Mouse (Mus musculus) Patski (cell line): ENCODE measurements around the gene Osbpl8. TPM values are rescaled to one million over a fixed set of nuclear protein-coding genes. Genes with fewer than 3 reads are reported as not detected.

ENCODE experiments used
- ATAC-seq: fragments of 100-300 bp; one replicate; pipeline ENCODE4 v1.8.0; 2021
- CTCF ChIA-PET: fragments of 350-600 bp; sonication (Branson Sonifier 250); formaldehyde crosslinking; loops from one replicate; lab custom pipeline; 2022; ENCODE audit warnings: inconsistent platforms; lab: Charles Lee
- POLR2A ChIA-PET: fragments of 350-600 bp; sonication (Branson Sonifier 250); formaldehyde crosslinking; loops from one replicate; lab custom pipeline; 2022; ENCODE audit warnings: antibody characterized with exemption, inconsistent platforms; lab: Charles Lee
- DNase-seq: peaks from one replicate; pipeline ENCODE4 v3.0.0-alpha.2; 2011; ENCODE audit warnings: low read depth, low spot score
- H3K27me3 ChIP-seq: fragments of 371-371 bp; one replicate; pipeline ENCODE4 v1.5.1; 2021
- CTCF ChIP-seq: fragments of 100-300 bp; IDR thresholded peaks from one replicate; pipeline ENCODE4 v1.5.1; 2021
- in situ Hi-C: fragments of 300-500 bp; cut with MboI; formaldehyde crosslinking; loops from 3 replicates; pipeline ENCODE4 v1.11.1; 2018; ENCODE audit warnings: low pct_unique_long_range_greater_than_20kb, mixed read lengths
- polyA plus RNA-seq: library from polyadenylated mRNA; unstranded; gene quantifications from one replicate; pipeline ENCODE4 v1.2.3, GENCODE M21; 2021

Osbpl8 gene
- polyA plus RNA-seq, 1 experiment from 2014 or later: 13.1 TPM

- CTCF ChIA-PET: interaction anchor here (1.4 kb wide), 1 partner anchor 31 kb away, joined by 3 read pairs; no protein-coding TSS in a partner anchor
- DNase-seq (no peak), ATAC-seq (no peak)
- TF ChIP-seq CTCF: no peak
- in situ Hi-C loops: no loop called here
- POLR2A ChIA-PET: interaction anchor here (0.6 kb wide), 1 partner anchor 23 kb away, joined by 3 read pairs; no protein-coding TSS in a partner anchor
- no peaks in the 10 kb centered on the region for H3K27me3 ChIP-seq
Observed at GRCm38 (mm10) chr10:111233476-111234130, 69.1 kb downstream of the Osbpl8 start.

- ChIA-PET POLR2A (interaction anchor here (0.6 kb wide), 1 partner anchor 24 kb away, joined by 3 read pairs; no protein-coding TSS in a partner anchor), CTCF (interaction anchor here (1.0 to 1.4 kb wide), 3 partner anchors 8 to 32 kb away, joined by 3 to 6 read pairs (median 4); no protein-coding TSS in a partner anchor)
- DNase-seq (no peak), ATAC-seq (peak; percentile 76)
- no peak for TF ChIP-seq CTCF
- in situ Hi-C loops: no loop called here
- H3K27me3 ChIP-seq: no peaks in the 10 kb centered on the region
Observed at GRCm38 (mm10) chr10:111234450-111235288, 70.1 kb downstream of the Osbpl8 start.

DNA sequence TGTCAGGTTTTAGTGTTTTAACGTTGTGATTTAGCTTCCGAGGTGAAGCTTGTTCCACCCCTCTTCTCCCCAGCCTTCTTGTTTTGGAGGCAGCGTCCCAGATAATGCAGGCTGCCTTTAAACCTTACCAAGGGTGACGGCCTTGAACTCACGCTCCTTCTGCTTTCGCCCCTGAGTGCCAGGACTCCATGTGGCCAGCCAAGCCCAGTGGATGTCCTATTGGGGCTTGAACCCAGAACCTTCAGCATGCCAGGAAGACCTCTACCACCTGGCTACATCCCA is 70.7 kb downstream of the Osbpl8 start:
- DNase-seq: no peak
- in situ Hi-C loops: no loop called here
- POLR2A ChIA-PET: no interaction called here
- ATAC-seq: no peak
- TF ChIP-seq CTCF: no peak
- CTCF ChIA-PET: interaction anchor here (1.0 to 1.4 kb wide), 3 partner anchors 9 to 33 kb away, joined by 3 to 6 read pairs (median 4); no protein-coding TSS in a partner anchor
- H3K27me3 ChIP-seq: no peaks in the 10 kb centered on the region

- DNase-seq (no peak), ATAC-seq (no peak)
- TF ChIP-seq CTCF: no peak
- ChIA-PET CTCF (interaction anchor here (1.1 to 3.9 kb wide), 2 partner anchors 10 to 16 kb away, joined by 3 to 14 read pairs; no protein-coding TSS in a partner anchor), POLR2A (interaction anchor here (0.7 kb wide), 1 partner anchor 9 kb away, joined by 3 read pairs; no protein-coding TSS in a partner anchor)
- no peaks in the 10 kb centered on the region for H3K27me3 ChIP-seq
- in situ Hi-C loops: no loop called here
Observed at GRCm38 (mm10) chr10:111237434-111237833, 72.9 kb downstream of the Osbpl8 start.

GRCm38 (mm10) chr10:111242677-111243076 is 78.1 kb downstream of the Osbpl8 start:
- POLR2A ChIA-PET: no interaction called here
- no peak for DNase-seq
- no peak for TF ChIP-seq CTCF
- H3K27me3 ChIP-seq: no peaks in the 10 kb centered on the region
- CTCF ChIA-PET: interaction anchor here (0.9 to 1.9 kb wide), 3 partner anchors 11 to 18 kb away, joined by 3 to 6 read pairs (median 3); no protein-coding TSS in a partner anchor
- ATAC-seq: no peak
- in situ Hi-C loops: no loop called here

GRCm38 (mm10) chr10:111247609-111248008 is 83.1 kb downstream of the Osbpl8 start:
- no peak for DNase-seq
- H3K27me3 ChIP-seq: no peaks in the 10 kb centered on the region
- ChIA-PET CTCF (interaction anchor here (2.6 kb wide), 1 partner anchor 8 kb away, joined by 7 read pairs; no protein-coding TSS in a partner anchor), POLR2A (no interaction called here)
- in situ Hi-C loops: no loop called here
- ATAC-seq: no peak
- no peak for TF ChIP-seq CTCF

DNA sequence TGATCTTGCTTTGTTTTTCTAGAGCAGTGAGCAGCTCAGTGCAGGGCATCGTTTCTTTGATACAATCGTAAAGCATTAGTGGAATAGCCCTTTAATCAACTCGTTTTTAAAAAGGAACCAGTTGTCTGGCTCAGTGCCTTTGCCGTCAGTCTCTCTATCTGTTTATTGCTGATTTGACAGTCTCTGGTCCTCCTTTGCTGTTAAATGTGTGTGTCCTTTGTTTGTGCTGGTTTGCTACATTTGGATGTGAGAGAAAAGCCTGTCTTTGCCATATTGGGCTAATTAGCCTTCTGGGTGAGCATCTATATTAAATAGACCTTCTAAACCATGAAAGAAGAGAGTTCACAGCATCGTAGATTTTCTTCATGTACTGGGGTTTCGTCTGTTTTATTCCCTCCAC is 83.6 kb downstream of the Osbpl8 start:
- in situ Hi-C loops: no loop called here
- TF ChIP-seq CTCF: no peak
- CTCF ChIA-PET: interaction anchor here (1.3 to 2.6 kb wide), 2 partner anchors 9 to 13 kb away, joined by 3 to 7 read pairs; no protein-coding TSS in a partner anchor
- no peak for ATAC-seq
- DNase-seq: no peak
- POLR2A ChIA-PET: no interaction called here
- H3K27me3 ChIP-seq: no peaks in the 10 kb centered on the region

DNA sequence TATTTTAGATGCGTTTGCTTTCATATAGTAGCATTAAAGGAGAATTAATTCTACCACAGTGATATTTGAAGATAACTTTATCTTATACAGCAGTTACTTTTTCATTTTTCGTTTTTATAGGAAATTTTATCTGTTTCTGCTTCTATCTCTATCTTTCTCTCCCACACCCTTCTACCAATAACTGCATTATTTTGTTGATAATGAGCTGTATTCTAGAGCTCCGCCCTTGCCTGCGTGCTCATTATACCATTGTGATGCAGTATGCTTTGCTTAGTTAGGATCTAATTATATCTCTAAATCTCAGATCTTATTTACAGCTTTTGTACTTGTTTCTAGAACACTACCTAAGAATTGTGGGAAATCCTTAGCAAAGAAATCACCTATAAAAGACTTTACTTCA is 85.6 kb downstream of the Osbpl8 start:
- ATAC-seq (no peak), DNase-seq (no peak)
- TF ChIP-seq CTCF: no peak
- no peaks in the 10 kb centered on the region for H3K27me3 ChIP-seq
- in situ Hi-C loops: no loop called here
- ChIA-PET CTCF (interaction anchor here (1.5 to 2.6 kb wide), 2 partner anchors 11 to 15 kb away, joined by 4 to 7 read pairs; no protein-coding TSS in a partner anchor), POLR2A (no interaction called here)

DNA sequence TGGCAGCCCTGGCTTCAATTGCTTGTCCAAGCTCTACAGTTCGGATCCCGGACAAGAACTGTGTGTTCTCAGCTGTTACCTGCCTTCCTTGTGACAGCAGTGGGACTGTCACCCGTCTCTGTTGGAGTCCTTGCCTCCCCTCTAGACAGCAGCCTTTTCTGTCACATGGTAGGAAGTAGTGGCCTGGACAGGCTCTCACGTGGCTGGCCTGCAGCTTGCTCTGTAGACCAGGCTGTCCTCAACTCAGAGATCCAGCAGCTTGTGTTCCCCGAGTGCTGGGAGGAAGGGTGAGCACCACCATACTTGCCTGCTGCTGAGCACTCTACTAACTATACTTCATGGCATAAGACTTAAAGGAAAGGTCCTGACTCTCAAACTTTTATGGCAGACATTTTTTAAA is 87.1 kb downstream of the Osbpl8 start:
- no peaks in the 10 kb centered on the region for H3K27me3 ChIP-seq
- ATAC-seq: no peak
- POLR2A ChIA-PET: no interaction called here
- in situ Hi-C loops: no loop called here
- CTCF ChIA-PET: no interaction called here
- no peak for TF ChIP-seq CTCF
- no peak for DNase-seq

DNA sequence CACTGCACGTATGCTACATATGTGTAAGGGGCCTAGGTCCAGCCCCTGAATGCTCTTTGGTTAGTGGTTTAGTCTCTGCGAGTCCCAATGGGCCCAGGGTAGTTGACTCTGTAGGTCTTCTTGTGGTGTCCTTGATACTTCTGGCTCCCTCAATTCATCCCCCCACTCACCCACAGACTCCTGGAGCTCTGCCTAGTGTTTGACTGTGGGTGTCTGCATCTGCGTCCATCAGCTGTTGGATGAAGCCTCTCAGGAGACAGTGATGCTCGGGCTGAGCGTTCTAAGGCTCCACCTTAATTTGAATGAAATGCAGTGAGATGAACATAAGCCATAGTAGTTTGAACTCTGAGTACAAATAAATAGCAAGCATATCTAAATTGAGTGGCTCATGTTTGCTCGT is 90.7 kb downstream of the Osbpl8 start:
- CTCF ChIA-PET: interaction anchor here (1.1 kb wide), 1 partner anchor 10 kb away, joined by 3 read pairs; no protein-coding TSS in a partner anchor

More for the DNA sequence above, 90.7 kb downstream of the Osbpl8 start:
- no peak for DNase-seq
- no peak for ATAC-seq
- no peaks in the 10 kb centered on the region for H3K27me3 ChIP-seq
- POLR2A ChIA-PET: no interaction called here
- in situ Hi-C loops: no loop called here
- TF ChIP-seq CTCF: no peak
